Mouse (Mus musculus): ENCODE results near the gene Cic.

Cic gene

DNA sequence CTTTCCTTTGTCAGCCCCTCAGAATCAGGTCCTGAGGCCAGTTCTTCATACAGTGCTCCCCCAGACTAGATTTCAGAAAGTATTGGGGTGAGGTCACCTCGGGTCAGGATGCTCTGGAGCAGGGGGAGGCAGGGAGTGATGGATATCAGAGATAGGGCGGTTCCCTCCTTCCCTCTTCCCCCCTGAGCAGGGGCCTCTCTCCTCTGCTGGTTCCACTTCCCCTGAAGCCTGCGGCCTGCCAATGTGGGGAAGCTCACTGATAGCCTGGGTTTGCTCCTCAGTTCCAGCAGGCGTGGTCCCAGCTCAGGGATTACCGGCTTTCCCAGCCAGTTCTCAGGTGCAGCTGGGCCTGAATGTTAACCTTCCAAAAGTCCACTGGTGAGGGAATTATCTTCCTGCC, 16.1 kb downstream of the Cic start:
- peak; percentile 30 to 37 for DNase-seq

DNA sequence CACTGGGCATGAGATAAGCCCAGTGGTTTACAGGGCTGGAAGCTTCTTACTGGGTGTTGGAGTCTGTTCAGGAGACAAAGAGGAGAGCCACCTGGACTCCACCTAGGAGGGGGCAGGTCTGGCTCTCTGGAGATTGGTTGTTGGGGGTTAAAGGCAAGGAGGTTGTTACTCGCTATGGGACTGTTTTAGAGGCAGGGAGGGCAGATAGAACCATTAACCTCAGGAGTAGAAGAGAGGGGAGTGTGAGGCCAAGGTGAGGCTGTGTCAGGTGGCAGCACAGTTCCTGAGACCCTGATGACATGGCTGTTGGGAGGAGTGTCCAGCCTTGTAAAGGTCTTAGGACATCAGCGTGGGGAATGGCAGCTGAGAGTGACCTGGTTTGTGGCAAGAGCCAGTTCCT, 16.7 kb downstream of the Cic start:
- DNase-seq: peak; percentile 21 to 25

- DNase-seq: peak; percentile 39 to 67
Observed at GRCm38 (mm10) chr7:25284766-25285165, 17.3 kb downstream of the Cic start.

DNA sequence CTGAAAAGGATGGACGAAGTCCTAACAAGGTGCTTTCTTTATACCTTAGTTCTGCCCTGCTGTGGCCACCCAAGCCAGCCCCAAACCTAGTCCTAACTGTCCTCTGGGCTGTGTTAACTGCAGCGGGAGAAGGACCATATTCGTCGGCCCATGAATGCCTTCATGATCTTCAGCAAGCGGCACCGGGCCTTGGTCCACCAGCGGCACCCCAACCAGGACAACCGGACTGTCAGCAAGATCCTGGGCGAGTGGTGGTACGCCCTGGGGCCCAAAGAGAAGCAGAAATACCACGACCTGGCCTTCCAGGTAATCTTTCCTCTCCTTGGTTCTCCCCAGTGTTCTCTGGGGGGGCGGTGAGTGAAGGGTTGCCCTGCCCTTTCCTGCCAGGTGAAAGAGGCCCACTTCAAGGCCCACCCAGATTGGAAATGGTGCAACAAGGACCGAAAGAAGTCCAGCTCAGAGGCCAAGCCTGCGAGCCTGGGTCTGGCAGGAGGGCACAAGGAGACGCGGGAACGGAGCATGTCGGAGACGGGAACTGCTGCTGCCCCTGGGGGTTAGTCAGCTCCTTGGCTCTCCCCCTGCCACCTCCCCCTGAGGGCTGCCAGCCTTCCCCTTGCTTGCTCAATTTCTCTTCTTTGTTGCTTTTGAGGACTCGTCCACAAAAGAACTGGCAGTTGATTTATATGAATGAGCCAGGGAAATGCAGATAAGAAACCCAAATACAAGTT, 18.2 kb downstream of the Cic start:
- peak in 1 of 2 experiments; percentile 27 for DNase-seq

GRCm38 (mm10) chr7:25286989-25287388, 19.5 kb downstream of the Cic start:
- DNase-seq: peak in 1 of 2 experiments; percentile 35

DNA sequence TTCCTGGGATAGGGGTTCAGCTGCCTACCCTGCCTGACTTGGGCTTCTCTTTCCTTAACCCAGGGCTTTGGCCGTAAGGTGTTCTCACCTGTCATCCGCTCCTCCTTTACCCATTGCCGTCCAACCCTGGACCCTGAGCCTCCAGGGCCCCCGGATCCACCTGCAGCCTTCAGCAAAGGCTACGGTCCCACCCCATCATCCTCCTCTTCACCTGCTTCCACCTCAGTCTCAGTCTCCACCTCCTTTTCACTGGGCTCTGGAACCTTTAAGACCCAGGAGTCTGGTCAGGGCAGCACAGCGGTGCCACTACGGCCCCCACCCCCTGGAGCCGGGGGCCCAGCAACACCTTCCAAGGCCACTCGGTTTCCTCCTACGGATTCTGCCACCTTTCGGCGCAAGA, 20.5 kb downstream of the Cic start:
- peak in 1 of 2 experiments; percentile 7 for DNase-seq

DNA sequence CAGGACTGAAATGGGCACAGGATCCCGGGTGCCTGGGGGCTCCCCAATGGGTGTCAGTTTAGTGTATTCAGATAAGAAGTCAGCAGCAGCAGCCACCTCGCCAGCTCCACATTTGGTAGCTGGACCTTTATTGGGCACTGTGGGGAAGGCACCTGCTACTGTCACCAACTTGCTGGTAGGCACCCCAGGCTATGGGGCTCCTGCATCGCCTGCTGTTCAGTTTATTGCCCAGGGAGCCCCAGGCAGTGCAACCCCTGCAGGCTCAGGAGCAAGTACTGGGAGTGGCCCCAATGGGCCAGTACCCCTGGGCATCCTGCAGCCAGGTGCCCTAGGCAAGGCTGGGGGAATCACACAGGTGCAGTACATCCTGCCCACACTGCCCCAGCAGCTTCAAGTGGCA, 21.2 kb downstream of the Cic start:
- DNase-seq: no peak

- DNase-seq: peak in 1 of 2 experiments; percentile 7
Observed at GRCm38 (mm10) chr7:25289925-25290324, 22.4 kb downstream of the Cic start.

GRCm38 (mm10) chr7:25290463-25290862, 23.0 kb downstream of the Cic start:
- DNase-seq: no peak

DNA sequence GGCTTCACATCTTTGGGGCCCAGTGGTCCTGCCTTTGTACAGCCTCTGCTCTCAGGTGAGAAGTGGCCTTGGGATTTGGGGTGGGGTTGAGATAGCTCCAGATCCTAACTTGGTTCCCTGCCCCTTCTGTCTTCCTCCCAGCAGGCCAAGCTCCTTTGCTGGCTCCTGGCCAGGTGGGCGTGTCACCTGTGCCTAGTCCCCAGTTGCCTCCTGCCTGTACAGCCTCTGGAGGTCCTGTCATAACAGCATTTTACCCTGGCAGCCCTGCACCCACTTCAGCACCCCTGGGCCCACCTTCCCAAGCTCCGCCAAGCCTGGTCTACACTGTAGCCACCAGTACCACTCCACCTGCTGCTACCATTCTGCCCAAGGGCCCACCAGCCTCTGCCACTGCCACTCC, 23.4 kb downstream of the Cic start:
- DNase-seq: peak; percentile 58 to 79

GRCm38 (mm10) chr7:25292107-25292506, 24.6 kb downstream of the Cic start:
- peak in 1 of 2 experiments; percentile 46 for DNase-seq

- peak in 1 of 2 experiments; percentile 32 for DNase-seq
Observed at GRCm38 (mm10) chr7:25293191-25293739, 25.8 kb downstream of the Cic start.

- DNase-seq: no peak
Observed at GRCm38 (mm10) chr7:25294495-25294894, 27.0 kb downstream of the Cic start.

DNA sequence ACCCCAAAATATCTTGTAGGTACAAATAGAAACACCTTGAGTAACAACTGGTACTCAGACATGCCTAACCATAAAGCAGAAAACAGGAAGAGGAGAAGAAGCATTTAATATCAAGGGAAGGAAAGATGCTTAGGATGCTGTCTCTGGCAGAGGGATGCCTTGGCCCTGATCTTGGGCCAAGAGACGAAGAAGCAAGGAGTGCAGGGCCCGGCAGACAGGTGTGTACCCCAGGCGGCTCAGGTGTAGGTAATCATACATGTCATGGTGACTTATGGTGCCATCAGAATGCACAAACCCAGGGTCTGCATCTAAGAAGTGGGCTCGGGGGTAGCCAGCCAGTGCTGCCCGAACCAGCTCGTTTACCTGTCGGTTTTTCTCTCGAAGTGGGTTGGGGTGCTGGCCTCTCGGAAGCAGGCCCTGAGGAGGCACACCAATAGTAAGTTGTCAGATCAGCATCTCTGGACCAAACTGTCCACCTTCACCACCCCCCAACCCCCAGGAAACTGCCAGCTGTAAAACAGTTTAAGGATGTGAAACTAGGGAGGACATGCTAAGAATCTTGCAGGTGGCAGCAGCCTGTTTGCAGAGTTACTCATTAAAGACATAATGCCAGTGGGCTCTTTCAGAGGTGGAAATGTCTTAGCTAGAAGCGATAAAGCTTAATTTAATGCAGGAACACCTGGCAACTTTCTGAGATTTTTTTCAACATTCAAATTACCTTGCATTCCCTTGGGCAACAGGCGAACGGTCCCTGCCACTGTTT, 27.6 kb downstream of the Cic start:
- DNase-seq: peak in 1 of 2 experiments; percentile 18

- peak in 1 of 2 experiments; percentile 65 for DNase-seq
Observed at GRCm38 (mm10) chr7:25296945-25297453, 29.5 kb downstream of the Cic start.

GRCm38 (mm10) chr7:25297454-25298325, 30.2 kb downstream of the Cic start, which contains the start of gene Pafah1b3:
Gene Pafah1b3, minus strand, starts transcription at chr7:25297986.
- DNase-seq: peak; percentile 90 to 92

DNA sequence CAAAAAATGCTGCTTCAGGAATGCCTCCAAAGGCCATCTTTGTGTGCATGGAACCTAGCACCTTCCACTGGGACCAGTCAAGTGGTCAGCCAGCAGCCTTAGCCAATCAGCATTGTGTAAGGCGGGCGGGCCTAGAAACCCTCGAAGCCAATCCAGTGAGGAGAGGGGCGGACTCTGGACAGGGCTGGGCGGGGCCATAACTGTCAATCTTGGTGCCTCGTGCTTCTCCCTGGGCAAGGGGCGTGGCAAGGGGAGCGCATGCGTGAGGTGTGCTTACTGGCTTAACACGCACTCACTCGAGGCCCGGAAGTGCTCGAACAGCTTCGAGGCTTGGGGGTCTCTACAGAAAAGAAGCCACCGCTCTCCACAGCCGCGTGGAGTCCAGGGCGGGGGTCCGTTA, 33.6 kb downstream of the Cic start, which contains the start of gene Prr19:
TSS of gene Prr19 (plus strand) at position 349 of the 400 bp plus-strand sequence.
- peak; percentile 19 to 49 for DNase-seq

DNA sequence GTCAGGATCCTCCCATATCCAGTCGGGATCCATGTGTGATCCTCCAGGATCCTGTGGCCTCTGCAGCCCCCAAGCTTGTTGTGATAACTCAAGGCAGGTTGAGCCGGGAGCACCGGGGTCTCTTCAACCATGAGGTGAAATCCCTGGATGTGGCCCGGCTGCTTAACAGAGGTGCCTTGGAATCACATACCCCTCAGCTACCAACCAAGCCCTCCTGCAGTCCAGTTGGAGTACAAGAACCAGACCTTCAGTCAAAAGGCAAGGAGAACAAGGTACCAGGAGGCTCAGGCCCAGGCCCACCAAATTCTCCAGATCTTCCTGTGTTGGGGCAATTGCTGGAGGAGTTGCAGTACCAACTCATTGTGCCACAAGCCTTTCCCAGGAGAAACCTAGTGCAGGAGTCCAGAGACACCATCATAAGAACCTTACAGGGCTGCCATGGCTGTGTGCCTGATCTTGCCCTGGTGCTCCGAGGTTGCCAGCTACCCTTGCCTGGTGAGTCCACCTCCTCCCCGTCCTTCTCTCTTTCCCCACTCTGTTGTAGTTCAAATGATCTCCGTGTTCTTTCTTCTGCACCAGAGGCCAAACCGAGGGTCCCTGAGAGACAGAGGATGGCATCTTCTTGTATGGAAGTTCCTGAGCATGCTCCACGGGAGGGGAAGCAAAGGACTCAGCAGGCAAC, 35.6 kb downstream of the Cic start:
- DNase-seq: no peak

DNA sequence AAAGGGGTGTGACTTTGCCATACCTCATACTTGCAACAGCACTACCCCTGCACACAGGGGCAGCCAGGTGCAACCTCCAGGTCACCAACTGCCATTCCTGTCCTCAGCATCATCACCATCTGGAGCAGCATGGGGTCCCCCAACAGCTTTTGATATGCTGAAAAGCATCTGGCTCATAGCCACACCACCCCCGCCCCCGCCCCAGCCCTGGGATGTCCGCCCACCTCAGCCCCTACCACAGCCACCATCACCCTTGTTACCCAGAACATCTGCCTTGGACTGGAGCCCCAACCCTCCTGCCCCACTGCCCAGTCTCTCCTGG, 36.1 kb downstream of the Cic start:
- no peak for DNase-seq

GRCm38 (mm10) chr7:25305481-25305880, 38.0 kb downstream of the Cic start:
- no peak for DNase-seq

GRCm38 (mm10) chr7:25305956-25306613, 38.6 kb downstream of the Cic start, which contains the start of gene Tmem145:
Gene Tmem145, plus strand, starts transcription at chr7:25306106.
- DNase-seq: peak; percentile 83 to 91
